Mouse (Mus musculus) cerebral cortex, adult 2 months (tissue): ENCODE measurements around the gene Rab11b.

Source experiments
- WGBS: fragments of 180-500 bp; shearing (Covaris S2); methylation state at CpG from one replicate; pipeline ENCODE4 v1.1.7; 2018; 5-methylcytosine and 5-hydroxymethylcytosine counted together

Gene Rab11b

GRCm38 (mm10) chr17:33760255-33761165, at the start of gene Rab11b:
Gene Rab11b (minus strand): TSS chr17:33760530.
- 3% methylated on average over 35 of the region's 35 CpGs for WGBS

GRCm38 (mm10) chr17:33808192-33808591, 47.9 kb upstream of the Rab11b start:
- WGBS, result 45% methylated on average over 10 of the region's 10 CpGs

- WGBS, result 76% methylated on average over 8 of the region's 9 CpGs
Observed at GRCm38 (mm10) chr17:33807181-33807888, 47.0 kb upstream of the Rab11b start.

- 68% methylated on average over 1 of the region's 1 CpGs for WGBS
Observed at GRCm38 (mm10) chr17:33804745-33805144, 44.4 kb upstream of the Rab11b start.

GRCm38 (mm10) chr17:33804205-33804604, 43.9 kb upstream of the Rab11b start:
- 59% methylated on average over 4 of the region's 4 CpGs for whole genome bisulfite sequencing

- WGBS, result 4% methylated on average over 2 of the region's 2 CpGs
Observed at GRCm38 (mm10) chr17:33802221-33802620, 41.9 kb upstream of the Rab11b start.

- 67% methylated on average over 1 of the region's 1 CpGs for WGBS
Observed at GRCm38 (mm10) chr17:33799277-33799676, 38.9 kb upstream of the Rab11b start.

- WGBS, result 36% methylated on average over 3 of the region's 3 CpGs
Observed at GRCm38 (mm10) chr17:33798306-33798705, 38.0 kb upstream of the Rab11b start.

GRCm38 (mm10) chr17:33788732-33789131, 28.4 kb upstream of the Rab11b start:
- WGBS, result 82% methylated on average over 4 of the region's 4 CpGs

GRCm38 (mm10) chr17:33786375-33786774, 26.0 kb upstream of the Rab11b start:
- 70% methylated on average over 18 of the region's 18 CpGs for WGBS

GRCm38 (mm10) chr17:33784939-33785338, 24.6 kb upstream of the Rab11b start:
- WGBS, result 89% methylated on average over 2 of the region's 2 CpGs

- 47% methylated on average over 4 of the region's 4 CpGs for WGBS
Observed at GRCm38 (mm10) chr17:33782067-33782466, 21.7 kb upstream of the Rab11b start.

GRCm38 (mm10) chr17:33781124-33781977, 21.0 kb upstream of the Rab11b start, which contains the start of gene Angptl4:
Gene Angptl4 (minus strand): TSS chr17:33781830.
- 3% methylated on average over 50 of the region's 50 CpGs for WGBS

- 74% methylated on average over 5 of the region's 5 CpGs for WGBS
Observed at GRCm38 (mm10) chr17:33780431-33780830, 20.1 kb upstream of the Rab11b start.

- 63% methylated on average over 5 of the region's 5 CpGs for WGBS
Observed at GRCm38 (mm10) chr17:33779967-33780295, 19.6 kb upstream of the Rab11b start.

- 32% methylated on average over 9 of the region's 9 CpGs for WGBS
Observed at GRCm38 (mm10) chr17:33779271-33779966, 19.1 kb upstream of the Rab11b start.

GRCm38 (mm10) chr17:33775287-33775686, 15.0 kb upstream of the Rab11b start:
- WGBS, result over 99% methylated on average over 4 of the region's 4 CpGs

GRCm38 (mm10) chr17:33774573-33775155, 14.3 kb upstream of the Rab11b start:
- whole genome bisulfite sequencing, result 80% methylated on average over 8 of the region's 8 CpGs

- 91% methylated on average over 6 of the region's 6 CpGs for WGBS
Observed at GRCm38 (mm10) chr17:33773871-33774572, 13.7 kb upstream of the Rab11b start.

GRCm38 (mm10) chr17:33773426-33773825, 13.1 kb upstream of the Rab11b start:
- WGBS, result 85% methylated on average over 6 of the region's 6 CpGs
